Mouse (Mus musculus): ENCODE results near the gene Ubtd1. TPM values are rescaled to one million over a fixed set of nuclear protein-coding genes. Genes with fewer than 3 reads are reported as not detected.

The Ubtd1 gene
- total RNA-seq, 2 experiments from 2014 or later, result 17.7 to 19.2 TPM

GRCm38 (mm10) chr19:42021681-42022541, 40.3 kb downstream of the Ubtd1 start:
- peak in 1 of 2 experiments; percentile 44 for DNase-seq

- DNase-seq, result peak in 1 of 2 experiments; percentile 35
Measured at GRCm38 (mm10) chr19:42022542-42022848, 40.9 kb downstream of the Ubtd1 start.

- DNase-seq, result peak; percentile 83 to 91
Measured at GRCm38 (mm10) chr19:42026158-42026557, 44.6 kb downstream of the Ubtd1 start.

DNA sequence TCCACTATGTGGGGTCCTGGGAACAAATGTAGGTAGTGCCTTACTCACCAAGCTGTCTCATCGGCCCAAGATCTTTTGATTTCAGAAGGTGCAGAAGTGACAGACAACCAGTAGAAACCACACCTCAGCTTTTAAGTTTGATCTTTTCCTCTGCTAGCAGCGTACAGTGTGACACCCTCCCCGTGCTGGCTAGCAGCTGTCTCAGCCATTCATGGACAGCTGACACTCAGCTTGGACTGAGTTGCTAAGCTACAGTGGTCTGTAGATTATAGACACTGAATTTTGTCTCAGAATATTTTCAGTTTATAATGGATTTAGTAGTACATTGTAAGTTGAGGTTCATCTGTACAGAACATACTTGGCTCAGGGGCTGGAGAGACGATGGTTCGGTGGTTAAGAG, 49.5 kb downstream of the Ubtd1 start:
- no peak for DNase-seq

- no peak for DNase-seq
Measured at GRCm38 (mm10) chr19:42033611-42034010, 52.0 kb downstream of the Ubtd1 start.

GRCm38 (mm10) chr19:42034146-42034775, 52.7 kb downstream of the Ubtd1 start:
- no peak for DNase-seq

- DNase-seq, result no peak
Measured at GRCm38 (mm10) chr19:42034881-42035455, 53.4 kb downstream of the Ubtd1 start.

DNA sequence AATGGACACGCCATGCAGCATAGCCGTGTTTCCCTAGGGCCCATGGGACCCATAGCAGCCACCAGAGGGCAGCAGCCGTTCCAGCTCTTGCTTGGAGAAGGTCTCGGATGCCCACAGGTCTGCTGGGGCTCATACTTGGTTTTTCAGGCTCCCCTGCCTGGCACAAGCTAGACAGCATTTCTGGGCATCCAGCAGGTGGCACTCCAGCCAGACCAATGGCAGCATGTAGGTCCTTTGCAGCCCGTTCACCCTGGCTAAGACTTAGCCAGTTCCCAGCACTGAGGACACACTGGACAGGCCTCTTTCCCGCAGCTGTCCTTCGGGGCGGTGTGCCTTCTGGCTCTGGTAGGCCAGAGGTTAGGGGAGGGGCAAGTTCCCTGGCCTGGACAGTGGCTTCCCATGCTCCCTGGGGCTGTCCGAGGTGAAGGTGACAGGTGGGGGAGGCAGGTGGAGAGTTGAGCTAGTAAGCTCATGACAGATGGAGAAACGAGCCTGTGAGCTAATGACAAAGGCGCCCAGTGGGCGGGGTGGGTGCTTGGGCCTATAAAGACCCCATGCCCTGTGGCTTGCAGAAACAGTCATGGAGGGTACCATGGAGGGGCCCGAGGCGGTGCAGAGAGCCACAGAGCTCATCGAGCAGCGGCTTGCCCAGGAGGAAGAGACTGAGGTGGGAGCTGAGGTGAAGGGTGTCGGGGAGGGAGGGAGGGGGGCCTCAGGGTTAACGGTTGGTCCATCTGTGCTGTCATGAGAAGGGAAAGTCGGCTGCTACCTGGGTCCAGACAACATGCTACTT, 54.1 kb downstream of the Ubtd1 start, which contains the start of gene Ankrd2:
Ankrd2 (plus strand) TSS at position 545 of the 793 bp plus-strand sequence.
- peak; percentile 86 to 90 for DNase-seq

DNA sequence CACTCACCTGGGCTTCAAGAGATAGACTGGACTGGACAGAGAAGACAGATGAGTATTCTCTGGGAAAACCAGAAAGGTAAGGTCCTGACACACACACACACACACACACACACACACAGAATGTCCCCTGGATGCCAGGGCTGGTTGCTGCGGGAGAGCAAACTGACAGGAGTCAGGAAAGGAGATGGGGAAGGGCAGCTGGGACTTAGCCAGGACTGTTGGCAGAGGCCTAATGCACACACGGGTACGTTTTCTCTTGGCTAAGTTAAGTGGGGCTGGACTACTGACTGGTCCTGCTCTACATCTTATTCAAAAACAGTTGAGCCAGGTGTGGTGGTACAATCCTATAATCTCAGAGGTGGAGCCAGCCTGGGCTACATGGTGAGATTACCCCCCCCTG, 54.8 kb downstream of the Ubtd1 start:
- DNase-seq, result no peak

DNA sequence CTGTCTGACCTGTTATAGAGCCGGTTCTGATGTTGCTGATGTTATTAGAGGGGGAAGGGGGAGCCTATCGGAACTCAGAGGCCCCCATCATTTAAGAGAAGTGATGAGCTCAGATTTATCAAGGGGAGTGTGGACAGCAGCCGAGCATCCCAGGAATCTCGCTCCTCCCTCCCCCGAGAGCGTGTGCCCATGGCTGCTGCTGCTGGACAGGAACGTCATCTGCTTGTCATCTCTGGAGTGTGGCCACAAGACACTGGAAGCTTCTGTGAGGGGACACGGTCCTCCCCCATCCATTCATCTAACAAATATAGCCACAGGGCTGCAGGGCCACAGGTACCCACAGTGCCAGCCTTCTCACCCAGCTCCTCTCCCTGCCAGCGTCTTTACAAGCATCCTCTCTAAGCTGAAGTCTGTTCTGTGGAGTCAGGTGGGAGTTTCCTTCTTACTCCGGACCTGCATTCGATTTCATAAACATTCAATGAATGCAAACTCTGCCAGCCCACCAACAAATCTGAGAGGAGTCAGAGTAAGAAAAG, 55.7 kb downstream of the Ubtd1 start:
- DNase-seq, result no peak

GRCm38 (mm10) chr19:42038310-42038709, 56.7 kb downstream of the Ubtd1 start:
- no peak for DNase-seq

GRCm38 (mm10) chr19:42043988-42044387, 62.4 kb downstream of the Ubtd1 start:
- DNase-seq, result no peak

- DNase-seq, result peak; percentile 84 to 91
Measured at GRCm38 (mm10) chr19:42045269-42046102, 63.9 kb downstream of the Ubtd1 start, which contains the start of gene Hoga1. Gene Hoga1, plus strand, starts transcription at chr19:42045610.

GRCm38 (mm10) chr19:42050251-42050650, 68.7 kb downstream of the Ubtd1 start:
- DNase-seq, result no peak

DNA sequence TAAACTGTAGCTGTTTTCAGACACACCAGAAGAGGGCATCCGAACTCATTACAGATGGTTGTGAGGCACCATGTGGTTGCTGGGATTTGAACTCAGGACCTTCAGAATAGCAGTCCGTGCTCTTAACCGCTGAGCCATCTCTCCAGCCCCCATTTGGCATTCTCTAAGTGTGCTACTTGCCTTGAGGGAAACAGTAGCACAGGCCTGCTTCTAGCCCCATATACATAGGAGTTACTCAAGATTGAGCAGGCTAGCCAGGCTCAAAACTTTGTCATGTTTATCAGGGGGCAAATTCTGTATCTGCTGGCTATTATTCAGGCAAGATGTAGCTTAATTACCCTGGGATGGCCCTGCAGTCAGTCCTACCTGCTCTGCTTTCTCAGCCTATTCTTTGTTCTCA, 69.8 kb downstream of the Ubtd1 start:
- no peak for DNase-seq

DNA sequence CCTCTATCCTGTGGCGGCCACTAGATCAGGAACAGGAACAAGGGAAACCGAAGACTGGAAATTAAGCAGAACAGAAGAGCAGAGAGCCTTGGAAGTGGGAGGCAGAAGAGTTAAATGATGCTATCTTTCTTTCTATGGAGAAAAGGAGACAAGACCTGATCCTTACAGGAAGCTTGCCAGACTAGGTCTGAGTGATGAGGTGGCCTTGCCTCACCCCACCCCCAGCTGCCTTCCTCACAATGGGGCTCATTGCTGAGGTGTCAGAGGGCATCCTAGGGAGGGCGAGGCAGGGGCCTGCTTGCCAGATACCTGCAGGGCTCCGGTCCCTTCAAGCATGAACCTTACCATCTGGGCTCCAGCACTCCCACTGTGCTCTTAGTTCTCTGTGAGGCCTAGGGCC, 70.4 kb downstream of the Ubtd1 start, which contains the start of gene 4933411K16Rik:
4933411K16Rik (plus strand) TSS at position 301 of the 400 bp plus-strand sequence.
- DNase-seq, result no peak

- no peak for DNase-seq
Measured at GRCm38 (mm10) chr19:42054255-42054654, 72.7 kb downstream of the Ubtd1 start.

GRCm38 (mm10) chr19:42055881-42056280, 74.3 kb downstream of the Ubtd1 start:
- DNase-seq, result peak; percentile 72 to 82

GRCm38 (mm10) chr19:42056719-42057409, 75.3 kb downstream of the Ubtd1 start:
- DNase-seq, result no peak

DNA sequence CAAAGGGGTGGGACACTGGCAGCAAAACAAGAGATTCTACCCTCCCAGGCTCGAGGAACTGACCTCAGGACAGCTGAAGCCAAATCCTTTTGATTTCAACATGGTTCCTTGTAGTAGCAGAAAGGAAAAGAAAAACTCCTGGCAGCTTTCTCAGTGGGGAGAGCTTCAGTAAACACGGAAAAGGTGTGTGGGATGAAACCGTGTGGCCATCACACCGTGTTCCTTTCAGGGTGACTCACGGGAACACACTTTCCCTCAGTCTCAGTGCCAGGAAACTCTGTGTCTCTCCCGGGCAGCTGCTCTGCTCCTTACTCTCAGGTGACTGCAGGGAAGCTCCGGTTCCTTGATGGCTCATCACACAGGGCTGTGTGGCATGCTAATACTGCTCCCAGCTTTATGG, 76.9 kb downstream of the Ubtd1 start:
- no peak for DNase-seq

Measured in heart, adult 18-20 months (tissue).